ENCODE assay signal across 37 mouse cellular contexts in the genomic region with DNA sequence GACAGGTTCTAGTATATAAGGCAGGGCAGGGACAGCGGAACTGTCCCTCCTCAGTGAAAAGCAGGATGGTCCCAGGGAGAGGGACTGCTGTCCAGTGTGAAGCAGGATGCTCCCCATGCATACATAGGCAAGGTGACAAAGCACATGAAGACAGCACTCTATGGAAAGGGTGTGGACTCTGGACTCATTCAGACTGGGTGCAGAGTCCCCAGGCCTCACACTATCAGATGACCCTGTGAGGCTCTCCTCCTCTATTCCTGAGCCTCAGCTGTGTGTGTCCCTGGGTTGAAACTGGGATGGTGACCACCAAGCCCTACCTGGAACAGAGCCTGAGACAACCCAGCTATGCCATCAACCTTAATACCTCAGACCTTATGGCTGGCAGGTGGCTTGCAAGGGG. TPM values are rescaled to one million over a fixed set of nuclear protein-coding genes. Genes with fewer than 3 reads are reported as not detected.
A peak's percentile ranks its signal among the peaks of the same experiment; 100 is the strongest.
DNase-seq lines count a peak whose midpoint lies in the region; ATAC-seq and TF ChIP-seq lines count a peak whose summit lies in the region.
"Had no signal": no experiment of that assay in that cellular context is flagged by ENCODE, and none has a peak within 500 bp of the region (broad histone marks: within the 10 kb centered on the region; RNA-seq: fewer than 3 reads in every experiment).

No protein-coding gene starts in this region.

- H3K36me3 ChIP-seq in hindbrain, postnatal 0 days (ENCODE audit: insufficient read depth, low read length) = no peaks in the 10 kb centered on the region
- no peaks in the 10 kb centered on the region for H3K36me3 ChIP-seq in hindbrain, embryonic 11.5 days (ENCODE audit: control insufficient read depth, insufficient read depth, low read length)
- no peaks in the 10 kb centered on the region for H3K36me3 ChIP-seq in intestine, postnatal 0 days (ENCODE audit: control insufficient read depth, insufficient read depth)
- H3K36me3 ChIP-seq in liver, embryonic 13.5 days = no peaks in the 10 kb centered on the region
- H3K36me3 ChIP-seq: embryonic facial prominence, embryonic 15.5 days; hindbrain, embryonic 15.5 days; lung, embryonic 15.5 days had no signal

- DNase-seq in hindbrain, postnatal 0 days (ENCODE audit: low spot score) = no peak
- DNase-seq in hindbrain, embryonic 11.5 days (ENCODE audit: low spot score) = no peak
- no peak for DNase-seq in liver, embryonic 13.5 days
- peak; percentile 43 for DNase-seq in yolk sac, embryonic 10.5 days (ENCODE audit: low spot score)
- DNase-seq in adrenal gland, postnatal 4 days (ENCODE audit: low spot score in 2 of 2) = no peak
- DNase-seq in right cerebral cortex, adult 18-20 months = no peak
- no peak for DNase-seq in cerebellum, adult 9-10 months
- DNase-seq: adrenal gland, postnatal 14 days; cerebellum, adult 11-12 months; cerebellum, postnatal 10 days; gastrocnemius, postnatal 25 days; heart, adult 11 months; heart, postnatal 4 days; kidney, adult 8-10 months; kidney, postnatal 4 days; lung, postnatal 36 days had no signal

- H3K4me1 ChIP-seq in hindbrain, postnatal 0 days (ENCODE audit: insufficient read depth, low read length) = no peaks in the 10 kb centered on the region
- H3K4me1 ChIP-seq in hindbrain, embryonic 11.5 days (replicated peaks; ENCODE audit: control insufficient read depth, insufficient read depth, low read length) = no peaks in the 10 kb centered on the region
- H3K4me1 ChIP-seq in intestine, postnatal 0 days (replicated peaks; ENCODE audit: control insufficient read depth, insufficient read depth, low read length) = no peaks in the 10 kb centered on the region
- peaks cover 71% of the 10 kb centered on the region for H3K4me1 ChIP-seq in liver, embryonic 13.5 days (replicated peaks)
- H3K4me1 ChIP-seq: embryonic facial prominence, embryonic 15.5 days; forebrain, embryonic 13.5 days; hindbrain, embryonic 15.5 days; lung, embryonic 15.5 days had no signal

- no peak overlapping the region for H3K4me2 ChIP-seq in hindbrain, postnatal 0 days (ENCODE audit: low read depth, low read length)
- H3K4me2 ChIP-seq in hindbrain, embryonic 11.5 days (replicated peaks; ENCODE audit: low read depth, low read length) = no peak overlapping the region
- H3K4me2 ChIP-seq in intestine, postnatal 0 days (replicated peaks; ENCODE audit: low read depth) = 0 out of 2 replicates have a peak overlapping the region, but pooled peaks have one; percentile 9
- H3K4me2 ChIP-seq in liver, embryonic 13.5 days = peak overlapping the region; percentile 32
- H3K4me2 ChIP-seq: embryonic facial prominence, embryonic 15.5 days; forebrain, embryonic 13.5 days; heart, embryonic 11.5 days; hindbrain, embryonic 15.5 days; lung, embryonic 15.5 days; midbrain, embryonic 11.5 days had no signal

- no peaks in the 10 kb centered on the region for H3K27me3 ChIP-seq in hindbrain, postnatal 0 days (ENCODE audit: insufficient read depth, low read length)
- H3K27me3 ChIP-seq in hindbrain, embryonic 11.5 days (ENCODE audit: control insufficient read depth, insufficient read depth, low read length) = no peaks in the 10 kb centered on the region
- no peaks in the 10 kb centered on the region for H3K27me3 ChIP-seq in intestine, postnatal 0 days (replicated peaks; ENCODE audit: control insufficient read depth, insufficient read depth, low read length)
- no peaks in the 10 kb centered on the region for H3K27me3 ChIP-seq in liver, embryonic 13.5 days
- H3K27me3 ChIP-seq: embryonic facial prominence, embryonic 15.5 days; forebrain, embryonic 13.5 days; hindbrain, embryonic 15.5 days; lung, embryonic 15.5 days had no signal

- H3K27ac ChIP-seq in hindbrain, postnatal 0 days = no peak overlapping the region
- no peak overlapping the region for H3K27ac ChIP-seq in hindbrain, embryonic 11.5 days (ENCODE audit: low read depth, low read length)
- H3K27ac ChIP-seq in intestine, postnatal 0 days (ENCODE audit: low read depth, low read length) = peak overlapping the region; percentile 11; the same call in 1 of the 2 replicates
- H3K27ac ChIP-seq in liver, embryonic 13.5 days = peak overlapping the region; percentile 68
- H3K27ac ChIP-seq: embryonic facial prominence, embryonic 10.5 days; embryonic facial prominence, embryonic 15.5 days; forebrain, embryonic 13.5 days; hindbrain, embryonic 15.5 days; kidney, postnatal 0 days; lung, embryonic 15.5 days had no signal

- ATAC-seq in hindbrain, postnatal 0 days = 0 out of 2 replicates have a peak, but pooled peaks have one; percentile 24
- no peak for ATAC-seq in hindbrain, embryonic 11.5 days (ENCODE audit: low FRiP score)
- peak; percentile 85 for ATAC-seq in intestine, postnatal 0 days
- peak; percentile 28 for ATAC-seq in liver, embryonic 13.5 days (ENCODE audit: low read depth)
- ATAC-seq: forebrain, embryonic 13.5 days; midbrain, embryonic 16.5 days had no signal

- TF ChIP-seq CTCF in hindbrain, postnatal 0 days (IDR thresholded peaks at IDR 0.05; ENCODE audit: low read depth) = no peak
- TF ChIP-seq CTCF in intestine, postnatal 0 days (IDR thresholded peaks at IDR 0.05; ENCODE audit: low read depth) = no peak

- WGBS in hindbrain, postnatal 0 days = 96% methylated on average over 1 of the region's 1 CpGs
- WGBS in hindbrain, embryonic 11.5 days = 100% methylated on average over 1 of the region's 1 CpGs
- WGBS in intestine, postnatal 0 days = 100% methylated on average over 1 of the region's 1 CpGs
- WGBS in liver, embryonic 13.5 days (ENCODE audit: insufficient replicate concordance) = 74% methylated on average over 1 of the region's 1 CpGs

- H3K9me3 ChIP-seq in hindbrain, postnatal 0 days (ENCODE audit: low read length) = no peaks in the 10 kb centered on the region
- H3K9me3 ChIP-seq in hindbrain, embryonic 11.5 days (ENCODE audit: control insufficient read depth, low read length) = no peaks in the 10 kb centered on the region
- no peaks in the 10 kb centered on the region for H3K9me3 ChIP-seq in intestine, postnatal 0 days (ENCODE audit: control insufficient read depth)
- H3K9me3 ChIP-seq in liver, embryonic 13.5 days (replicated peaks) = no peaks in the 10 kb centered on the region
- H3K9me3 ChIP-seq: embryonic facial prominence, embryonic 10.5 days; embryonic facial prominence, embryonic 15.5 days; forebrain, embryonic 13.5 days; hindbrain, embryonic 15.5 days; lung, embryonic 15.5 days had no signal

- no peak overlapping the region for H3K4me3 ChIP-seq in hindbrain, postnatal 0 days (ENCODE audit: low read length)
- no peak overlapping the region for H3K4me3 ChIP-seq in hindbrain, embryonic 11.5 days (ENCODE audit: low read depth, low read length)
- H3K4me3 ChIP-seq in intestine, postnatal 0 days (ENCODE audit: low read depth, low read length) = no peak overlapping the region
- no peak overlapping the region for H3K4me3 ChIP-seq in liver, embryonic 13.5 days (replicated peaks)
- H3K4me3 ChIP-seq: embryonic facial prominence, embryonic 10.5 days; embryonic facial prominence, embryonic 15.5 days; forebrain, embryonic 13.5 days; hindbrain, embryonic 15.5 days; lung, embryonic 15.5 days had no signal

- no peak overlapping the region for H3K9ac ChIP-seq in hindbrain, postnatal 0 days (replicated peaks; ENCODE audit: low read length)
- no peak overlapping the region for H3K9ac ChIP-seq in hindbrain, embryonic 11.5 days (ENCODE audit: low read depth, low read length)
- H3K9ac ChIP-seq in intestine, postnatal 0 days (ENCODE audit: low read depth, low read length) = no peak overlapping the region
- peak overlapping the region; percentile 34 for H3K9ac ChIP-seq in liver, embryonic 13.5 days
- H3K9ac ChIP-seq: embryonic facial prominence, embryonic 15.5 days; forebrain, embryonic 13.5 days; hindbrain, embryonic 15.5 days; lung, embryonic 15.5 days had no signal

RNA-seq across cellular contexts. Expression of gene Dnajb8, which starts 29.3 kb away (rescaled TPM):
- total RNA-seq in hindbrain, postnatal 0 days (2014; rRNA removed) = not detected in 2 replicates
- not detected in 2 replicates for polyA plus RNA-seq in hindbrain, postnatal 0 days (2015; fragmentation: Nextera tagmentation; extraction: Ambion mirVana)
- polyA plus RNA-seq in hindbrain, embryonic 11.5 days (2014; fragmentation: Nextera tagmentation; extraction: Ambion mirVana) = not detected in 2 replicates
- polyA plus RNA-seq in intestine, postnatal 0 days (2015; fragmentation: Nextera tagmentation; extraction: Ambion mirVana) = not detected in 2 replicates
- not detected in 2 replicates for polyA plus RNA-seq in liver, embryonic 13.5 days (2015; fragmentation: Nextera tagmentation; extraction: Ambion mirVana)
- not detected for total RNA-seq in adrenal gland, postnatal 4 days (2021)
- total RNA-seq: adrenal gland, postnatal 14 days; gastrocnemius, adult 18-20 months; gastrocnemius, postnatal 25 days; heart, postnatal 4 days; layer of hippocampus, adult 8-10 months; layer of hippocampus, postnatal 25 days; left cerebral cortex, adult 8-10 months; left cerebral cortex, postnatal 36 days; megakaryocyte, adult 5-6 weeks; neutrophil, adult 5-6 weeks had no signal
- polyA plus RNA-seq: cortical plate, adult 2 months; embryonic facial prominence, embryonic 10.5 days; embryonic facial prominence, embryonic 15.5 days; forebrain, embryonic 13.5 days; heart, embryonic 11.5 days; heart, embryonic 16.5 days; hindbrain, embryonic 15.5 days; kidney, postnatal 0 days; limb, embryonic 14.5 days; lung, embryonic 15.5 days; midbrain, embryonic 11.5 days; midbrain, embryonic 16.5 days; neural tube, embryonic 11.5 days had no signal

RNA-seq across cellular contexts. Expression of gene Gata2, which starts 57.7 kb away (rescaled TPM):
- total RNA-seq in hindbrain, postnatal 0 days (2014; rRNA removed) = 6.1 and 7.5 TPM in 2 replicates
- polyA plus RNA-seq in hindbrain, postnatal 0 days (2015; fragmentation: Nextera tagmentation; extraction: Ambion mirVana) = 17.9 and 19.7 TPM in 2 replicates
- polyA plus RNA-seq in hindbrain, embryonic 11.5 days (2014; fragmentation: Nextera tagmentation; extraction: Ambion mirVana) = 18.2 and 26.3 TPM in 2 replicates
- polyA plus RNA-seq in intestine, postnatal 0 days (2015; fragmentation: Nextera tagmentation; extraction: Ambion mirVana) = 3.5 and 3.7 TPM in 2 replicates
- polyA plus RNA-seq in liver, embryonic 13.5 days (2015; fragmentation: Nextera tagmentation; extraction: Ambion mirVana) = 6.9 and 7.4 TPM in 2 replicates
- 10 to 100 TPM; 55.5 to 62.7 TPM for total RNA-seq in adrenal gland, postnatal 4 days (2021)

Comparison
In these comparisons a context has a peak if more than half of its experiments do, and no peak if none do; other contexts are left out.
1. H3K27ac ChIP-seq: peak in intestine, postnatal 0 days (single experiment) and liver, embryonic 13.5 days (single experiment); none in hindbrain, postnatal 0 days (single experiment) and hindbrain, embryonic 11.5 days (single experiment).
2. H3K4me2 ChIP-seq: peak in intestine, postnatal 0 days (single experiment) and liver, embryonic 13.5 days (single experiment); none in hindbrain, postnatal 0 days (single experiment) and hindbrain, embryonic 11.5 days (single experiment).